Mouse (Mus musculus) gastrocnemius, adult 18-20 months (tissue): ENCODE results near the gene Sema4b. TPM values are rescaled to one million over a fixed set of nuclear protein-coding genes. Genes with fewer than 3 reads are reported as not detected.

Experiments
- DNase-seq: peaks from one replicate; pipeline ENCODE4 v3.0.0; 2021; ENCODE audit warnings: low spot score
- total RNA-seq, 2 experiments: library from RNA; stranded (reverse); gene quantifications; 2 replicates each; pipeline ENCODE4 v1.2.3; 2021

The Sema4b gene
- total RNA-seq, 2 experiments from 2014 or later = 1.2 to 1.7 TPM

- peak; percentile 62 for DNase-seq
Observed at GRCm38 (mm10) chr7:80197941-80198778, 11.5 kb downstream of the Sema4b start.

- no peak for DNase-seq
Observed at GRCm38 (mm10) chr7:80198863-80199262, 12.2 kb downstream of the Sema4b start.

GRCm38 (mm10) chr7:80199286-80199685 lies 12.6 kb downstream of the Sema4b start:
- no peak for DNase-seq

- no peak for DNase-seq
Observed at GRCm38 (mm10) chr7:80199851-80200587, 13.4 kb downstream of the Sema4b start.

GRCm38 (mm10) chr7:80200588-80200945 lies 13.9 kb downstream of the Sema4b start:
- DNase-seq = no peak

GRCm38 (mm10) chr7:80200963-80201539 lies 14.4 kb downstream of the Sema4b start:
- no peak for DNase-seq

GRCm38 (mm10) chr7:80201888-80202540 lies 15.4 kb downstream of the Sema4b start:
- DNase-seq = no peak

- DNase-seq = no peak
Observed at GRCm38 (mm10) chr7:80202961-80203360, 16.3 kb downstream of the Sema4b start.

GRCm38 (mm10) chr7:80203638-80204096 lies 17.0 kb downstream of the Sema4b start:
- DNase-seq = no peak

GRCm38 (mm10) chr7:80204362-80204761 lies 17.7 kb downstream of the Sema4b start:
- no peak for DNase-seq

GRCm38 (mm10) chr7:80204961-80205360 lies 18.3 kb downstream of the Sema4b start:
- no peak for DNase-seq

- no peak for DNase-seq
Observed at GRCm38 (mm10) chr7:80205705-80206589, 19.3 kb downstream of the Sema4b start.

- DNase-seq = no peak
Observed at GRCm38 (mm10) chr7:80207314-80207731, 20.7 kb downstream of the Sema4b start.

- DNase-seq = no peak
Observed at GRCm38 (mm10) chr7:80208026-80208642, 21.5 kb downstream of the Sema4b start.

- DNase-seq = no peak
Observed at GRCm38 (mm10) chr7:80208738-80209430, 22.2 kb downstream of the Sema4b start.

GRCm38 (mm10) chr7:80209669-80210068 lies 23.0 kb downstream of the Sema4b start:
- no peak for DNase-seq

- no peak for DNase-seq
Observed at GRCm38 (mm10) chr7:80210982-80211381, 24.3 kb downstream of the Sema4b start.

- DNase-seq = no peak
Observed at GRCm38 (mm10) chr7:80213604-80214003, 27.0 kb downstream of the Sema4b start.

GRCm38 (mm10) chr7:80214459-80214858 lies 27.8 kb downstream of the Sema4b start:
- no peak for DNase-seq

GRCm38 (mm10) chr7:80215398-80215797 lies 28.8 kb downstream of the Sema4b start:
- DNase-seq = peak; percentile 69
